Mouse (Mus musculus) spleen, adult 2 months (tissue): ENCODE measurements around the gene Kdm6b. TPM values are rescaled to one million over a fixed set of nuclear protein-coding genes. Genes with fewer than 3 reads are reported as not detected.

Experiments
- DNase-seq, 2 experiments: peaks; one replicate each; pipeline versions ENCODE4 v3.0.0 to v3.0.0-alpha.2; 2012 to 2021; ENCODE audit warnings: low spot score in 2 of 2, low read depth in 1 of 2
- H3K27ac ChIP-seq: fragments of 200-500 bp; 2 replicates; pipeline ENCODE4 v1.5.1; 2012; ENCODE audit warnings: low read length, inconsistent platforms; ENCODE audit not compliant: insufficient read depth
- H3K27me3 ChIP-seq: fragments of 200-500 bp; 2 replicates; pipeline ENCODE4 v1.6.1; 2012; ENCODE audit warnings: mild to moderate bottlenecking, moderate library complexity, low read length, inconsistent platforms; ENCODE audit not compliant: control insufficient read depth, insufficient read depth
- H3K36me3 ChIP-seq: fragments of 200-500 bp; 2 replicates; pipeline ENCODE4 v1.6.1; 2012; ENCODE audit warnings: mild to moderate bottlenecking, low read length, inconsistent platforms; ENCODE audit not compliant: control insufficient read depth, insufficient read depth
- H3K4me1 ChIP-seq: fragments of 200-500 bp; 2 replicates; pipeline ENCODE4 v1.6.1; 2011; ENCODE audit warnings: inconsistent platforms; ENCODE audit not compliant: control insufficient read depth, insufficient read depth, insufficient read length
- H3K4me3 ChIP-seq: fragments of 200-500 bp; 2 replicates; pipeline ENCODE4 v1.5.1; 2011; ENCODE audit warnings: mild to moderate bottlenecking, inconsistent platforms; ENCODE audit not compliant: insufficient read depth, insufficient read length; ENCODE audit errors: extremely low read depth
- CTCF ChIP-seq: fragments of 200-500 bp; IDR thresholded peaks from 2 replicates; pipeline ENCODE4 v1.5.1; 2011; ENCODE audit warnings: mild to moderate bottlenecking, inconsistent platforms; ENCODE audit not compliant: insufficient read depth, insufficient read length, insufficient replicate concordance; ENCODE audit errors: extremely low read depth
- POLR2A ChIP-seq: fragments of 200-500 bp; IDR thresholded peaks from 2 replicates; pipeline ENCODE4 v1.6.1; 2011; ENCODE audit warnings: low read depth, low read length, inconsistent platforms
- WGBS: fragments of 180-500 bp; shearing (Covaris S2); methylation state at CpG from one replicate; pipeline ENCODE4 v1.1.7; 2018; 5-methylcytosine and 5-hydroxymethylcytosine counted together
- polyA plus RNA-seq: library from polyadenylated mRNA; depleted of rRNA; stranded (reverse); fragments of >200 nt; gene quantifications from 2 replicates; pipeline ENCODE4 v1.2.3, GENCODE M21; 2012

Kdm6b gene
- polyA plus RNA-seq, 1 experiment: 15.8 TPM

DNA sequence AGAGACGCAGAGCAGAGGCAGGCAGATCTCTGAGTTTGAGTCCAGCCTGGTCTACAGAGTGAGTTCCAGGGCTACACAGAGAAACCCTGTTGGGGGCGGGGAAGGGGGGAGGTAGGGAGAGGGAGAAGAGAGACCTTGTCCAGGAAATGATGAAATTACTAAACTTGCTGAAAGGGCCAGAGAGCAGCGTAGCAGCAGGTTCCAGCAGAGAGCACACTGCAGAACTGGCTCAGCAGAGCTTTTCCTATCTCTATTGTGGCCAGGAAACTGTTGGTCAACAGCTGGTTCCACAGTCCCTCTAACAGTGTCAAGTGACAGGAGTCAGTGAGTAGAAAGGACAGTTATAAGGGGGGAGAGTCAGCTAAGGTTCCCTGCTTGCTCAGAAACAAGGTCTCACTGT lies 33.9 kb downstream of the Kdm6b start:
- Histone ChIP-seq H3K4me3 (no peak overlapping the region), H3K27me3 (no peaks in the 10 kb centered on the region), H3K27ac (no peak overlapping the region), H3K36me3 (no peaks in the 10 kb centered on the region), H3K4me1 (no peaks in the 10 kb centered on the region; the same call in 1 of the 2 replicates)
- WGBS: 67% methylated on average over 3 of the region's 3 CpGs
- DNase-seq: no peak
- no peak for TF ChIP-seq POLR2A
- no peak for TF ChIP-seq CTCF

DNA sequence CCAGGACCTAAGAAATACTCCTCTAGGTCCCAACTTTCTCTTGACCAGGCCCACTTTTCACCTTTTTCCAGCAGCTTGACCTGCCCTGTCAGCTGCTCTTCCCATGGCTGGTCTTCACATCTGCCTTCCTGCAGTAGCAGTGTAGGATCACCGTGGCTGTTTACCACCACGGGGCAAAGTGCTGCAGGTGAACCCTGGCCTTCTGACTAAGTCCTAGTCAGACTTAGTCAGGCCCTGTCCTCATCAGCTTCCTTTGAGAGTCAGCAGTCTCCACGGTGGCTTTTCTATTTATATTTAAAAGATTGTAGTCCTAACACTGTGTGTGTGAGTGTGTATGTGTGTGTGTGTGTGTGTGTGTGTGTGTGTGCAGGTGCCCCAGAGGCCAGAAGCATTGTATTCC lies 35.7 kb downstream of the Kdm6b start:
- Histone ChIP-seq H3K4me1 (no peaks in the 10 kb centered on the region; the same call in 1 of the 2 replicates), H3K36me3 (no peaks in the 10 kb centered on the region), H3K27me3 (no peaks in the 10 kb centered on the region), H3K27ac (no peak overlapping the region), H3K4me3 (no peak overlapping the region)
- 64% methylated on average over 3 of the region's 3 CpGs for WGBS
- DNase-seq: no peak
- TF ChIP-seq CTCF (no peak), POLR2A (no peak)

DNA sequence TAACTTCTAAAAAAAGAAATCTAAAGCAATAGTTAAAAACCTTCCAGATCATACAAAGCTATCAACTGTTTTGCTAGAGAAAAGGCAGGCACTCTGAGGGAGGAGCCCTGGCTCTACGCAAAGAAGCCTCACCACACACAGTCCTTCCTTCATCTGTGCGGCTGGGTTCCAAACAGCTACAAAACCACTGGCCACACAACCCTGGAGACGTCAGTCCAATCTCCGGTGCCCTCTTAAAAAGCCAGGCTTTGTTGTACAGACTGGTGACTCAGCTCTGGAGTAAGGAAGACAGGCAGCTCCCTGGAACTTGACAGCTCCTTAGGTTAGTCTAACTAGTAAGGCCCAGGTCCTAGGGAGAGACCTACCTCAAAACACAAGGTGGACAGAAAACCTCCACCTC lies 37.8 kb downstream of the Kdm6b start:
- Histone ChIP-seq H3K27ac (no peak overlapping the region), H3K36me3 (no peaks in the 10 kb centered on the region), H3K4me3 (no peak overlapping the region), H3K4me1 (no peaks in the 10 kb centered on the region; the same call in 1 of the 2 replicates), H3K27me3 (no peaks in the 10 kb centered on the region)
- WGBS: 79% methylated on average over 4 of the region's 4 CpGs
- TF ChIP-seq CTCF (no peak), POLR2A (no peak)
- no peak for DNase-seq

DNA sequence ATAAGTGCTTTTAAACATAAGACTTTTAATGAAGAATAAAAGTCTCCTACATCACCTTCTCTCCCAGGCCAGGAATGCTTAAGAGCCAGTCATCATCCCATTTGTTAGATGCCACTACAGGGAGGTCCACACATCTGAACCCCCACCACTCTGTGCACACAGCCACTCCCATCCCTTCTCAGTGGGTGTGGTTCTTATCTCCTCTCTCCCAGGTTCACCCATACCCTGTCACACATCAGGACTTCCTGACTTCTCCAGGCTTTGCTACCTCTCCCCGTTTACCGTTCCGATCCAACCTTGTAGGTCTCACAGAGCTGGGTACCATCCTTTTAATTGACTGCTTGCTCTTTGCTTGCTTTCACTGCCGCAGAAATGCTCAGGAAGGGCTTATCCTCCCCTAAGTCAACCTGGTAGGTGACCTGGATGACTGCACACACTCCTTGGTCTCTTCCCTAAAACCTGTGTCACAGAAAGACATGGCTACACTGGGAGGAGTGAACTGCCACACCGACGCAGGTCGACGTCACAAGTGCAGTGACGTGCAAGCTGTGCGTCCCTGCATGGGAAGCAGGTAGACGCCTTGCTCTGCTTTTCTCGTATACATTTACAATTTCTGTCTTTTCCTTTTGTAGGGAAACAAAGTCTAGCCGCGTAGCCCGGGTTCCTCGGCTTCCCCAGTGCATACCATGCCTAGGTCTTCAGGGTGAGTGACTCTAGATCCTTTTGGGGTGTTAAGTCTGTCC lies 40.1 kb downstream of the Kdm6b start:
- H3K27ac ChIP-seq: no peak overlapping the region
- WGBS: 88% methylated on average over 16 of the region's 16 CpGs

DNA sequence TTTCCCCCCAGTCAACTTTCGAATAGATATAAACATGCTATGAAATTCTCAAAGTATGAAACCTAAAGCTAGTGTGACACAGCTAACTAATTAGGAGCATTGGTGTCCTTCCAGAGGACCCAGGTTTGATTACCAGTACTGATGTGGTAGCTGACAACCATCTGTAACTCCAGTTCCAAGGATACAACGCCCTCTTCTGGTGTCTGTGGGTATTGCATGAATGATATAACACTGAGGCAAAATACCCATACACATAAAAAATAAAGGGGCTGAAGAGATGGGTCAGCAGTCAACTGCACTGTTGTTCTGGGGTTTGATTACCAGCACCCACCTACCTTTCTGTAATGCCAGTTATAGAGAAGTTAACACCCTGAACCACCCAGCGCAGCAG lies 40.7 kb downstream of the Kdm6b start:
- H3K36me3 ChIP-seq: no peaks in the 10 kb centered on the region
- no peak for DNase-seq
- H3K4me1 ChIP-seq: no peaks in the 10 kb centered on the region; the same call in 1 of the 2 replicates
- no peak overlapping the region for H3K4me3 ChIP-seq
- TF ChIP-seq CTCF (no peak), POLR2A (no peak)
- H3K27ac ChIP-seq: no peak overlapping the region
- H3K27me3 ChIP-seq: no peaks in the 10 kb centered on the region
- 65% methylated on average over 3 of the region's 3 CpGs for WGBS

More for the DNA sequence above, 40.1 kb downstream of the Kdm6b start:
- no peak for TF ChIP-seq CTCF
- no peak for TF ChIP-seq POLR2A
- H3K27me3 ChIP-seq: no peaks in the 10 kb centered on the region
- no peak overlapping the region for H3K4me3 ChIP-seq
- H3K4me1 ChIP-seq: no peaks in the 10 kb centered on the region; the same call in 1 of the 2 replicates
- H3K36me3 ChIP-seq: no peaks in the 10 kb centered on the region
- no peak for DNase-seq

DNA sequence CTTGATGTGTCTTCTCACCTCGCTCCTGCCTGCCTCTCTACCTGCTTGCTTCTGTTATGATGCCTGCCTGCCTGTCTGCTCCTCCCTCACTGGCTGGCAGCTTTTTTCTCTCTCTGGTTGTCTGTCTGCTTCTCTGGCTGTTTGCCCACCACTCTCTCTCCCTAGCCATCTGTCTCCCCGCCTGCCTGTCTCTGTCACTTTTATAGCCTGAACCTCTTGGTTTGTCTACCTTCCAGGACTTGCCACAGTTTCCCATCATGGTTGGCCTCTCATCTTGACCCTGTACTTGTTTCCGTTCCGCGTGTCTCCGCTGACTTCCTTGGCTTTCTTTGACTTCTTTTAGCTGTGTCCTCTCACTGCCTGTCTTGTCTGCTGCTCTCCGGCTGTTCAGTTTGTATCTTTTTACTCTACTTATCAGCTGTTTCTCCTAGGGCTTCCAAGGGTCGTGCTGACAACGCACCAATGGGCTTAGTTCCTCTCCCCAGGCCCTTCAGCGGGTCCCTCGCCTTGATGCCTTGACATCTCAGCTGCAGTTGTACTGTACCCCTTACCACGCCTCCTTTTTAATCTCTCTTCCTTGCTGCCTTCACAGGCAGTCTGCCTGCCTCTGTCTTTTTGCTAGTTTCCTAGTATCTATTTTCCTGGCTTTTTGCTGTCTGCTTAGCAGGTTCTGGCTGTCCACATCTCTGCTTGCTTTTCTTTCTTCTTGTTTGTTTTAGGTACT lies 41.3 kb downstream of the Kdm6b start:
- Histone ChIP-seq H3K4me1 (no peaks in the 10 kb centered on the region; the same call in 1 of the 2 replicates), H3K27ac (peak overlapping the region; percentile 61), H3K4me3 (no peak overlapping the region), H3K27me3 (no peaks in the 10 kb centered on the region), H3K36me3 (no peaks in the 10 kb centered on the region)
- TF ChIP-seq CTCF (no peak), POLR2A (no peak)
- DNase-seq: no peak
- WGBS: 53% methylated on average over 12 of the region's 12 CpGs

DNA sequence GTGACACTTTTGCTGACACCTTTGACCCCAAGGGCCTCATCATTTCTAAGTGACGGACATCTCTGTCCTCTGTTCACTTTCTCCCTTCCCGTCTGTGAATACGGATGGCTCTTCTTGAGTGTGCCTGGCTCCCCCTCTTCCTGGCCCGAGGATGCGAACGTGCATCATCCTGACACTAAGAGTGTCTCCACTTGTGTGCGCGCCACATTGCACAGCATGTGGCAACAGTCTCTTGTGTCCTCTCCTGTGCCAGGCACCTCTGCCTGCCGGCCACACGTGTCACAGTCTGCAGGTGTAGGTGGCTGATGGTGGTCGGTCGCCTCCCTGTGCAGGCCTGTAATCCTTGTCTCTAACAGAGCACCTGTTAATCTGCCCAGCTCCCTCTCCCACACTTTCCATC lies 41.9 kb downstream of the Kdm6b start:
- WGBS: 87% methylated on average over 12 of the region's 12 CpGs
- H3K27me3 ChIP-seq: no peaks in the 10 kb centered on the region
- H3K4me1 ChIP-seq: no peaks in the 10 kb centered on the region; the same call in 1 of the 2 replicates
- peak overlapping the region; percentile 61 for H3K27ac ChIP-seq
- no peak overlapping the region for H3K4me3 ChIP-seq
- no peak for DNase-seq
- no peaks in the 10 kb centered on the region for H3K36me3 ChIP-seq
- TF ChIP-seq CTCF (no peak), POLR2A (no peak)
